Mouse (Mus musculus) heart, postnatal 0 days (tissue): ENCODE results near the gene Marveld1. TPM values are rescaled to one million over a fixed set of nuclear protein-coding genes. Genes with fewer than 3 reads are reported as not detected.

ENCODE experiments used
- ATAC-seq: fragments of 200-750 bp; cut with Nextera tagmentation; 2 replicates; pipeline ENCODE4 v1.8.0; 2017; ENCODE audit warnings: low read depth, moderate number of reproducible peaks, moderate library complexity; ENCODE audit not compliant: insufficient read depth
- DNase-seq: peaks from one replicate; pipeline ENCODE4 v3.0.0-alpha.2; 2016; ENCODE audit warnings: low spot score
- H3K27ac ChIP-seq: fragments of 300-500 bp; sonication (generic); 2 replicates; pipeline ENCODE4 v1.5.1; 2014; ENCODE audit warnings: low read depth, mild to moderate bottlenecking
- H3K27me3 ChIP-seq: fragments of 300-500 bp; sonication (generic); 2 replicates; pipeline ENCODE4 v1.6.1; 2014; ENCODE audit warnings: low read length, mixed read lengths; ENCODE audit not compliant: control insufficient read depth, insufficient read depth
- H3K36me3 ChIP-seq: fragments of 300-500 bp; sonication (generic); replicated peaks from 2 replicates; pipeline ENCODE4 v1.6.1; 2014; ENCODE audit warnings: low read length, mixed read lengths; ENCODE audit not compliant: control insufficient read depth, insufficient read depth
- H3K4me1 ChIP-seq: fragments of 300-500 bp; sonication (generic); 2 replicates; pipeline ENCODE4 v1.6.1; 2014; ENCODE audit warnings: antibody characterized with exemption; ENCODE audit not compliant: control insufficient read depth, insufficient read depth
- H3K4me2 ChIP-seq: fragments of 300-500 bp; sonication (generic); 2 replicates; pipeline ENCODE4 v1.6.1; 2014; ENCODE audit warnings: low read depth, mild to moderate bottlenecking, low read length, moderate library complexity
- H3K4me3 ChIP-seq: fragments of 300-500 bp; sonication (generic); 2 replicates; pipeline ENCODE4 v1.5.1; 2014; ENCODE audit warnings: low read depth, low read length
- H3K9ac ChIP-seq: fragments of 300-500 bp; sonication (generic); replicated peaks from 2 replicates; pipeline ENCODE4 v1.6.1; 2014; ENCODE audit warnings: low read depth, low read length, mixed read lengths
- H3K9me3 ChIP-seq: fragments of 300-500 bp; sonication (generic); replicated peaks from 2 replicates; pipeline ENCODE4 v1.6.1; 2016; ENCODE audit warnings: low read length; ENCODE audit not compliant: control insufficient read depth
- CTCF ChIP-seq: IDR thresholded peaks from 2 replicates; pipeline ENCODE4 v1.5.1; 2016; ENCODE audit warnings: antibody characterized with exemption, control low read depth, low read depth
- EP300 ChIP-seq: IDR thresholded peaks from 2 replicates; pipeline ENCODE4 v1.6.1; 2016; ENCODE audit warnings: antibody characterized with exemption, low read depth
- WGBS: fragments of 180-500 bp; shearing (Covaris S2); extraction: QIAGEN DNeasy Blood & Tissue Kit; methylation state at CpG from one replicate; pipeline ENCODE4 v1.1.7; 2014; 5-methylcytosine and 5-hydroxymethylcytosine counted together
- polyA plus RNA-seq: library from polyadenylated mRNA; unstranded; fragments of >200 nt; fragmentation: Nextera tagmentation; extraction: Ambion mirVana; gene quantifications from 2 replicates; pipeline ENCODE4 v1.2.1, GENCODE M21; 2015
- total RNA-seq: library from RNA; depleted of rRNA; stranded (reverse); fragments of >200 nt; gene quantifications from 2 replicates; pipeline ENCODE4 v1.2.3, GENCODE M21; 2014; ENCODE audit warnings: low replicate concordance

The Marveld1 gene
- total and polyA plus RNA-seq, 2 experiments from 2014 or later: 8.6 to 35.0 TPM

GRCm38 (mm10) chr19:42179356-42179755 lies 32.2 kb downstream of the Marveld1 start:
- TF ChIP-seq EP300 (no peak), CTCF (no peak)
- ATAC-seq (no peak), DNase-seq (no peak)
- Histone ChIP-seq H3K4me3 (no peak overlapping the region), H3K36me3 (peaks cover 53% of the 10 kb centered on the region), H3K27ac (no peak overlapping the region), H3K27me3 (no peaks in the 10 kb centered on the region), H3K9me3 (no peaks in the 10 kb centered on the region), H3K9ac (no peak overlapping the region), H3K4me1 (no peaks in the 10 kb centered on the region), H3K4me2 (no peak overlapping the region)
- WGBS: 77% methylated on average over 14 of the region's 14 CpGs

DNA sequence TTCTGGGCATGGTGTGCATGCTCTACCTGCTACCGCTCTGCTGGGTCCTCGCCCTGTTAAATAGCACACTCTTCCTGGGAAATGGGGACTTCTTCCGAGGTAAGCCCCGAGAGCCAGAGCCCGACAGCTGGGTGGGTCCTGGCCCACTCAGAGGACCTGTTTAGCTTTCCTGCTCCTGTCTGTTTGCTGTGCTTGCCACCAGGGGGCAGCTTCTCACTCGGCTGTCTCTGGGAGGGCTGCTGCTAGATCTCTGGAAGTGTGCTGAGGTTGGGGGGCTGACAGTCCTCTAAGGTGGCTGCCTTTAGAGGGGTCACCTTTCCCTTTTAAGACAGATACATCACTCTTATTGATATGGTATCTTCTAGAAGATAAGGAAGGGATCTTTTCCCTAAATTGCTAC lies 35.5 kb downstream of the Marveld1 start:
- Histone ChIP-seq H3K36me3 (peaks cover 74% of the 10 kb centered on the region), H3K27ac (no peak overlapping the region), H3K4me2 (no peak overlapping the region), H3K4me3 (no peak overlapping the region), H3K4me1 (no peaks in the 10 kb centered on the region), H3K27me3 (no peaks in the 10 kb centered on the region), H3K9me3 (no peaks in the 10 kb centered on the region), H3K9ac (no peak overlapping the region)
- 54% methylated on average over 6 of the region's 6 CpGs for WGBS
- DNase-seq (no peak), ATAC-seq (no peak)
- TF ChIP-seq CTCF: peak; percentile 52
- TF ChIP-seq EP300: no peak

DNA sequence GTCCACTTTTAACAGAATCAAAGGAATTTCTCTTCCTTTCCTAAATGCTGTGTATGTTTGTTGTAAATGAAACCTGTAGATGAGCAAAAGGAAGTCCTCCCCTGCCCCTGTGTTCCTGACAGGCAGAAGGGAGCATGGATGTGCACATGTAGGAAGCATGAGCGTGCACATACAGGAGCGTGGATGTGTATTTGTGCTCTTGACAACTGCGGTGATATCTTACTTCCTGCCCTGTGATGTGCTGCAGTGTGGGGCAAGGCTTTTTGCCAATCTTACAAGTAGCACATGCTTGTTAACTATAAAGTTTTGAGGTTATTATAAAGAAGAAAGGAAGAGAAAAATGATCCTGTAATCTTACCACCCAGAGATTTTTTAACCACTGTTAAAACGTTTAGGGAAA lies 42.5 kb downstream of the Marveld1 start:
- ATAC-seq (no peak), DNase-seq (no peak)
- Histone ChIP-seq H3K9me3 (no peaks in the 10 kb centered on the region), H3K36me3 (peaks cover 53% of the 10 kb centered on the region), H3K9ac (no peak overlapping the region), H3K4me2 (no peak overlapping the region), H3K27me3 (no peaks in the 10 kb centered on the region), H3K4me1 (no peaks in the 10 kb centered on the region), H3K27ac (no peak overlapping the region), H3K4me3 (no peak overlapping the region)
- TF ChIP-seq EP300 (no peak), CTCF (no peak)
- 72% methylated on average over 4 of the region's 4 CpGs for WGBS

GRCm38 (mm10) chr19:42190494-42190893 lies 43.3 kb downstream of the Marveld1 start:
- TF ChIP-seq EP300 (no peak), CTCF (peak; percentile 86)
- 23% methylated on average over 5 of the region's 5 CpGs for WGBS
- Histone ChIP-seq H3K4me2 (no peak overlapping the region), H3K4me1 (no peaks in the 10 kb centered on the region), H3K36me3 (peaks cover 47% of the 10 kb centered on the region), H3K9ac (no peak overlapping the region), H3K27ac (no peak overlapping the region), H3K9me3 (no peaks in the 10 kb centered on the region), H3K27me3 (no peaks in the 10 kb centered on the region), H3K4me3 (no peak overlapping the region)
- DNase-seq (peak; percentile 65), ATAC-seq (peak; percentile 69)

DNA sequence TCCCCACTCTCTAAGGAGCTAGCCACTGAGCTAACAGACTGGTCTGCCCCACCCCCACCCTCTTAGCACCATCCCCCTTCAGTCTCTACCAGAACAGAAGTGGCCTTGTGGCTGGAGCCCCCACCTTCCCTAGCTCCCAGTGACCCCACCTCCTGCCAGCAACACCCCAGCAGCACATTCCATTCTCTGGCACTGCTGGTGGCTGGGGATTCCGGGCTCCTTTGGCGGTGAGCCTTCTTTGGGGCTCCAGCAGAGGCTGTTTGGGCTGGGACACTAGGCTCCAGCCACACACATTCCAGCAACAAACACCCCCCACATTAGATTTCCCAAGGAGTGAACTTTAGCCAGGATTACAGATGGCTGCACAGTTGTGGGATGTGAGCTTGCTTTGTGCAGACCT lies 46.1 kb downstream of the Marveld1 start:
- H3K9ac ChIP-seq: no peak overlapping the region
- DNase-seq (peak; percentile 9), ATAC-seq (0 out of 2 replicates have a peak, but pooled peaks have one; percentile 24)
- H3K27me3 ChIP-seq: peaks cover 5% of the 10 kb centered on the region
- TF ChIP-seq CTCF: no peak
- TF ChIP-seq EP300: no peak
- H3K4me1 ChIP-seq: no peaks in the 10 kb centered on the region
- no peak overlapping the region for H3K4me2 ChIP-seq
- H3K36me3 ChIP-seq: peaks cover 33% of the 10 kb centered on the region
- no peak overlapping the region for H3K27ac ChIP-seq
- 38% methylated on average over 2 of the region's 2 CpGs for WGBS
- H3K4me3 ChIP-seq: no peak overlapping the region
- no peaks in the 10 kb centered on the region for H3K9me3 ChIP-seq

DNA sequence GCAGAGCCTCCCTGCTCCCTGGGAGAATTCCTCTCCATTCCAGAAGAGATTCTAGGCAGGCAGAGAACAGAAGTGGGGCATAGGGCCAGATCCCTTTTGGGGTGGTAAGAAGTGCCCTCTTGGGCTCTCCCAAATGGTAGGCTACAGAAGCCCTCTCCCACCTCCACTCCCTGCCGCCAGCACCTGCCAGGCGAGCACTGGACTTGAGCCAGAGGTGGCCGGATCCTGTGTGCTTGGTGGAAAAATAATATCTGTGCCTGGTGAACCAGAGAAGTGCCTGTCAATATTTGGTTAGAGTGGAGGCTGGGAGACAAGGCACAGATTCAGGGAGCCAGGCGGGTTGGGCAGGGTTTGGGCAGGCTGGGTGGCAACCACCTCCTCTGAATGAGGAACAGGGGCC lies 49.2 kb downstream of the Marveld1 start:
- ATAC-seq (no peak), DNase-seq (no peak)
- no peak overlapping the region for H3K4me2 ChIP-seq
- no peak overlapping the region for H3K9ac ChIP-seq
- peaks cover 35% of the 10 kb centered on the region for H3K27me3 ChIP-seq
- H3K36me3 ChIP-seq: peaks cover 11% of the 10 kb centered on the region
- no peak overlapping the region for H3K27ac ChIP-seq
- H3K4me1 ChIP-seq: no peaks in the 10 kb centered on the region
- 64% methylated on average over 4 of the region's 4 CpGs for WGBS
- no peak overlapping the region for H3K4me3 ChIP-seq
- TF ChIP-seq CTCF (no peak), EP300 (no peak)
- H3K9me3 ChIP-seq: no peaks in the 10 kb centered on the region
